Mouse (Mus musculus): ENCODE data around the gene Pgf.
"Not testable (repeated sequence)": the region's sequence is repeated elsewhere in the genome, so short reads cannot be mapped to it uniquely, and the experiment has no call there.

Pgf gene

DNA sequence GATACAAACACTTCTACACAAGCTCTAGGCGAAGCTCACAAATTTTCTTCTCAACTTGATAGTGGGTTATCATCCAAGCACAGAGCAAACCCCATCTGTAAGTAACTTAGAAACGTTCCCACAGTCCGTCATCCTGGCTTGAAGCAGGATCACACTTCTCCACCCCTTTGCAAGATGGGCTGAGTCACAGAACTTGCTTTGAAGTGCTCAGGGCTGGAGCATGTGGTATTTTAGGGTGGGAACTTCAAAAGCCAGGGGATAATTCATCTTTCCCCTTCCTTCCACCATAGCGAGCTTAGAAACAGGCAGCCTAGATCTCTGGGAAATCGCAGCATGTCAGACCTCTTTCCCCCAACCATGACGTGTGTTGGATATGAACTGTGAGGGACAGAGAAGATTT lies 21.3 kb downstream of the Pgf start:
- DNase-seq (ENCODE audit: low spot score), result no peak

DNA sequence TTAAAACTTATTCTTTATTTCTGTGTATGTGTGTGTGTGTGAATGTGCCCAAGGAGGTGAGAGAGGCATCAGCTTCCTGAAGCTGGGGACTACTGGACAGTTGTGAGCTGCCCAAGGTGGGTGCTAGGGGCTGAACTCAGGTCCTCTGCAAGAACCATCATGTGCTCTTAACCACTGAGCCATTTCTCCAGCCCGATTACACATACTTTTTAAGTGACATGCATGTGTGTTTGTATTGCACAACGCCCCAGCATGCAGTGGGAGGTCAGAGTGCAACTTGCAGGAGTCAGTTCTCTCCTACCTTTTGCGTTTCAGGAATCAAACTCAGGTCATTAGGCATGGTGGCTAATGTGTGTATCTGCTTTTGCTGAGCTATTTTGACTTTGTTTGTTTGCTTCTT lies 24.6 kb downstream of the Pgf start:
- no peak for DNase-seq (ENCODE audit: low spot score)

DNA sequence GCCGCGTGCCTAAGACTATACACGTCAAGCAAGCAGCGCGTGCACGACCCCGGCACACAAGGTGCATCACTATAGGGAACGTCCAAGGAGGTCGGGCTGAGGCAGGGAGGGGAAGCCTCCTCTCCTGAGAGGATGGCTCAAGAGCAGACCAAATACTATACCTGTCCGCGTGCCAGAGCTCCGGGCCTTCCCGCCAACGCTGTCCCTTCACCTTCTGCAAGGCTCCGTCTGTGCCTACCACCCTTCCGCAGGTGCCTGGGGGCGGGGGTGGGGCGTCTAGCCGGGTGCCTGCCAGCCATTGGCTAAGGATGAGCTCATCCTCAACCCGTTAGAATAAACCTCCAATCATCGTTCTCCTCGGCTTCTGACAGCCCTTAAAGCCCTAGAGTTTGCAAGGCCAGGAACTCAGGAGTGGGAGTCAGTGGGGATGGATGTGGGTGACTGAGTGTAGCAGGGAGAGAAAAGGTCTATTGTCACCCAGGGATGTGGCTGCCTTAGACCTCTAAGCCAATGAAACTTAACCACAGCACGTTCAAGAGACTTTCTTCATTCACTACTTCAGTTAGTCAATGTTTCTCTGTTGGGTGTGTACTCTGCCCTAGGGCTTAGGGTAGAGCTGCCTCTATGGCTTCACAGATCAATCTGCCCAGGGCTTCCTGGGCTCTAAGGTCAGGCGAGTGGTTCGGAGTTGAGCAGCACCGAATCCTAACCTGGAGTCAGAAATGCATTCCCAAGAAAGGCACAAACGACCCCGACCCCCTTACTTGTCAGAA lies 26.4 kb downstream of the Pgf start, which contains the start of gene Rps6kl1:
TSS of gene Rps6kl1 (minus strand) at position 263 of the 773 bp plus-strand sequence.
- DNase-seq (ENCODE audit: low spot score), result peak; percentile 67

DNA sequence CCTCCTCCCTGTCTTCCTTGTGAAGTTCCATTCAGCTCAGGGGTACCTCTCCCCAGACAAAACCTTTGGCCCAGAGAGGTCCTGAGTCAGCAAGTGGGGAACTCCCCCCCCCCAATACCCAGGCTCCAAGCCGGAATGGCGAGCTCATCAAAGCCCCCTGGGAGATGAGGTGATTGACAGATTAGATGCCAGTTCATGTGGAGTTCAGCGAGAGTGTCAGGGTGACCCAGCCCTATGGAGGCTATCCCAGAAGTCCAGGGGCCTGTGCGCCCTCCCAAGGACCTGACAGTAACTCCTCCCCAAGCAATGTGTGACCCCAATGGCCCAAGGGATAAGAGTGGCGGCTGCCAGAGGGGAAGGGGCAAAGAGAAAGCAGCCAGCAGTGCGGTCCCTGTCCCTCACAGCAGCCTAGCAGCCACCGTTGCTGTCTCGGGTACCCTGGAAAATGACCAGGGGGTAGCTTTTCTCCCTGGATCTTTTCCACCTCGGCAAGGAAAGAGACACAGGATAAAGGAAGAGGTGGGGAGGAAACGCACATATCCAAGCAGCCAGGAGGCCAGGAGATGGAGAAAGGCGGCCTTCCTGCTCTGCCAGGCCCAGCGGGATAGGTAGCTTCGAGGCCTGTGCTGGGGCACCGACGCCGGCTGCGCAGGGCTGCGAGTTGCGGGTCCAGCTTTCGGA lies 27.1 kb downstream of the Pgf start:
- peak; percentile 46 for DNase-seq (ENCODE audit: low spot score)

DNA sequence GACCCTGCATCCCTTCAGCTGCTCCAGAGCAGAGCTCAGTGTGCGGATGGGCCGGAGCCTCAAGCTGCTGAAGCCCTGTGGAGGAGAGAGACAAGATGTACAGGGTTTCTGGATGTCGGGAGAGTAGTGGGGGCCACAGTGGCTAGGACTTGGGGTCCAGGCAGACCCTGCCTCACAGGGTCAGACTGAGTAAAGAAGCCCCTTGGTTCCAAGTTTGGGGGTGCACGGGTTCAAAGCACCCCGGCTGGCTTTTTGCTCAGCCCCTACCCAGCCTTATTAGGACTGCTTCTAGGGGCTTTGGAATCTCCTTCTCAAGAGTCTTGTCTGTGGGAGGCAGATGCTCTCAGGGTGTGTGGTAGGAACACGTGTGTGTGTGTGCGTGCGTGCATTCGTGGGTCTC lies 30.7 kb downstream of the Pgf start:
- no peak for DNase-seq (ENCODE audit: low spot score)

DNA sequence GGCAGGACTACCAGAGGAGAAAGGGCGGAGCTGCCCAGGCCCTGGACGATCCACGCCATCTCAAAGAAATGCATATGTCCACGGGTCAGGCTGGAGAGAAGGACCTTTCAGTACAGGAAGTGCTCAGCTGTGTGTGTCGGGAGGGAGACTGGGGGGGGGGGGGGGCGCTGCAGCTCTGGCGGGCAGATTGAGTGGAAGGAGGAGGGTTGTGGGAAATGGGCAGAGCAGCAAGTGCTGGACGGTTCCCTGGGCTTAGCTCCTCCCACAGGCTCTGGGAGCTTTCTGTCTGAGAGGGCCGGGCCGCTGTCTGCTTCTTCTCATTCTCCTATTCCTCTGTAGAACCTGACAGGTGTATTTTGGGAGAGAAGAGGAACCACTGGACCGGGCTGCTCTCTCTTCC lies 31.2 kb downstream of the Pgf start:
- DNase-seq (ENCODE audit: low spot score), result peak; percentile 27

DNA sequence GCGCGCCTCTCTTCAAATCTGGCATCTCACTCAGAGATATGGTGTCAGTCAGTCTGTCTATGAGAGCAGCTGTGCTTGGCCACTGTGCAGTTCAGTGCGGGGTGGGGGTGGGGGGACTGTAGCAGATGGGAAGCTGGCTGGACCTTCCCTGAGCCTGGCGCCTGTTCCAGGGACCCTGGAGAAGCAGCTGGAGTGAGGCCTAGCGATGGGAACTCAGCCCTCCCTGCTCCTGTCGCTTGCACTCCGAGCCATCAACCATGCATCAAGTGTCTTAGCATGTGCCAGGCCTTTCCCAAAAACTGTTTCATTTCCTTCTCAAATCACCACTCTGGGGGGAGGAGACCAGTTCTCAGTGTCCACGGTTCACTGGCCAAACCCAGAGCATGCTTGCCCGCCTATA lies 32.0 kb downstream of the Pgf start:
- no peak for DNase-seq (ENCODE audit: low spot score)

DNA sequence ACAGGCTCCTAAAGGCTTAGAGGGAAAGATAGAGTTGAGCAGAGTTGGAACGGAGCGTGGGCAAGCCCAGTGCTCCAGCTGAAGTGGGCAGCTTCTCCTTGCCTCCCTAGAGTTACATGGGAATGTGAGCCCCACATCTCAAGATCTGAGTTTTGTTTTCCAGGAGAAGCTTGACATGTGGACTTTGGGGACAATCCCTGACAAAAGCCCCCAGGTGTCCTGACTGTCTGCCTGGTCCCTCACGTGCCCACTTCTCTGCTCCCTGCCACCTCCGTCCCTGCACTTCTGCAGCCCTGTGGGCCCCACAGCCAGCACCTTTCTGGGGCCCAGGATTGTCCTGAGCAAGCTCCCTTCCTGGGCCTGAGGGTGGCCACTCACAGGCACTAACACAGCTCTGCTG lies 32.8 kb downstream of the Pgf start:
- no peak for DNase-seq (ENCODE audit: low spot score)

DNA sequence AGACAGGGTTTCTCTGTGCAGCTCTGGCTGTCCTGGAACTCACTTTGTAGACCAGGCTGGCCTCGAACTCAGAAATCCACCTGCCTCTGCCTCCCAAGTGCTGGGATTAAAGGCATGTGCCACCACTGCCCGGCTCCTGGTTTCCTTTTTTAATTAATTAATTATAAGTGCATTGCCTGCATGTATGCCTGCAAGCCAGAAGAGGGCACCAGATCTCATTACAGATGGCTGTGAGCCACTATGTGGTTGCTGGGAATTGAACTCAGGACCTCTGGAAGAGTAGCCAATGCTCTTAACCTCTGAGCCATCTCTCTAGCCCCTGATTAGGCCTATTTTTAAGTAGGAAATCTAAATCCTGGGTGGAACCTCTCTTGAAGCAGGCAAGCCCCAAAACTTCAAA lies 33.3 kb downstream of the Pgf start:
- DNase-seq (ENCODE audit: low spot score), result not testable (repeated sequence)

DNA sequence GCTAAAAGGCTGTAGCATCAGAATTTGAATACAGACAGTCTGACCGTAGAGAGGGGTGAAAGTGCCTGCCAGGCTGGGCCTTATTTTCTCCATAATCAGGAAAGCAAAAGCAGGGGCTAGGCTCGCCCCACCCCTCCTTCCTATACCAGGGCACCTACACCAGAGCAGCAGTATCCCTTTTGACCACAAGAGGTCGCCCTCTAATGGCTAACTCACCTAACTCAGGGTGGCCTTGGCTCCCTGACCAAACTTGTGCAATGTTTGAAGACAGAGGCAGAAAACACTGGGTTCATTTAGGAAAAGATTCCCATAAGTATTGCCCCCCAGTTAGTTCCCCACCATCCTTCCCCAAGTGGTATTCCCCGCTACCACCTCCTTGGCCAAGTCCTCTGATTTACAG lies 34.8 kb downstream of the Pgf start:
- peak; percentile 94 for DNase-seq (ENCODE audit: low spot score)

DNA sequence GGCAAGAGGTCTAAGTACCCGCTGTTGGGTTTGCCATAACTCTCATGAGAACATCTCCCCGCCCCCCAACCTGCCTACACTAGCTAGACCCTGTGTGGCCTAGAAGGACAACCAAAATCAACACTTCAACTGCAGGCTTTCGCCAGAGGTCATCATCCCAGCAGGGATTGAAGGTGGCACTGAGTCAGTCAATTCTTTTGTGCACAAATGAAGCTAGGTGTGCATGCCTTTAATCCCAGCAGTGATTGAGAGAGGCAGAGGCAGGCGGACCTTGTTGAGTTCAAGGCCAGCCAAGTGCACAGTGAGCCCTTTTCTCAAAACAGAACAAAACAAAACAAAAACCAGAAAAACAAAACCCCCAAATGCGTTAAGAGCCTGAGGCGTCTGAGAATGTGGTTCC lies 36.5 kb downstream of the Pgf start:
- no peak for DNase-seq (ENCODE audit: low spot score)

DNA sequence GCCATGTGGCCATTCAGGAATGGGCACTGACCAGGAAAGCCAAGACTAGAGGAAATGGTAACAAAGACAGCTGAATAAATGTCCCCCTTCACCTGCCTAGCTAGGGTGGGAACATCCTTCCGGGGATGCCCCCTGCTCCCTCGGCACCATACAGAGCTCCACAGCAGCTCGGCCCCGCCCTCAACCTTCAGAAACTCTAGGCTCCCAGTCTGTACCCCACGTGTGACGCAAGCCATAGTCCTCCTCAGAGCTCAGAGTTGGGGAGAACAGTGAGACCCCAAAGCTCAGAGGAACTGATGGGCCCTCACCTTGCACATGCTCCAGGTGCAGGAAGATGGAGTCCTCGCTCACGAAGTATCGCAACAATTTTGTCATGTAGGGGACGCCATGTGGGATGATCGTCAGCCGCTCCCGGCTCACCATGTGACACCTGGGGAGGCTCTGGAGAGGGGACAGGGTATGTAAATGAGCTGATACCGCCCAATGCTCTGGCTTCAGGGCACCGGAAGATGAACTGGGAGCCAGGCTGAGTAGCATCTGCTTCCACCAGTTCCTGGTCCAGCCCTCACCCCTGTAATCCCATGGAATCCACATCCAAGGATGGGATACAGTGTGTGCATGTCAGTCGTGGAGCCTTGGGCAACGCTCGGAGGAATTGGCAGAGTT lies 37.4 kb downstream of the Pgf start:
- no peak for DNase-seq (ENCODE audit: low spot score)

DNA sequence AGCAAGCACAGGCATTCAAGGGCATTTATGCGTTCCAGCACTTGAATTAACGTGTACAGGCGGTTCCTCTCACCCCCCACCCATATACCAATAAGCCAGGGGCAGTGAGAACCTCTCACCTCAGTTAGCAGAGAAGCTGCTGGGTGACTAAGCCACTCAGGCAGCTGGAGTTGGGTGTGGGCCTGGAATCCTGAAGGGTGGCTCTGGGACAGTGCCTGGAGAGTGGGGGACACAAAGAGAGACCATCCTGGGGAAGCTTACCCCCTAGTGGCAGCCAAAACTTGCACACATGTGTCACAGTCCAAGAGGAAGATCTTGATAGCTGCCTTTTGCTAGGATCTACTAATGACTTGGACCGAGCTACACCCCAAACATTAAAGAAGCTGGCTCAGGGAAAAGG lies 41.0 kb downstream of the Pgf start:
- DNase-seq (ENCODE audit: low spot score), result no peak

DNA sequence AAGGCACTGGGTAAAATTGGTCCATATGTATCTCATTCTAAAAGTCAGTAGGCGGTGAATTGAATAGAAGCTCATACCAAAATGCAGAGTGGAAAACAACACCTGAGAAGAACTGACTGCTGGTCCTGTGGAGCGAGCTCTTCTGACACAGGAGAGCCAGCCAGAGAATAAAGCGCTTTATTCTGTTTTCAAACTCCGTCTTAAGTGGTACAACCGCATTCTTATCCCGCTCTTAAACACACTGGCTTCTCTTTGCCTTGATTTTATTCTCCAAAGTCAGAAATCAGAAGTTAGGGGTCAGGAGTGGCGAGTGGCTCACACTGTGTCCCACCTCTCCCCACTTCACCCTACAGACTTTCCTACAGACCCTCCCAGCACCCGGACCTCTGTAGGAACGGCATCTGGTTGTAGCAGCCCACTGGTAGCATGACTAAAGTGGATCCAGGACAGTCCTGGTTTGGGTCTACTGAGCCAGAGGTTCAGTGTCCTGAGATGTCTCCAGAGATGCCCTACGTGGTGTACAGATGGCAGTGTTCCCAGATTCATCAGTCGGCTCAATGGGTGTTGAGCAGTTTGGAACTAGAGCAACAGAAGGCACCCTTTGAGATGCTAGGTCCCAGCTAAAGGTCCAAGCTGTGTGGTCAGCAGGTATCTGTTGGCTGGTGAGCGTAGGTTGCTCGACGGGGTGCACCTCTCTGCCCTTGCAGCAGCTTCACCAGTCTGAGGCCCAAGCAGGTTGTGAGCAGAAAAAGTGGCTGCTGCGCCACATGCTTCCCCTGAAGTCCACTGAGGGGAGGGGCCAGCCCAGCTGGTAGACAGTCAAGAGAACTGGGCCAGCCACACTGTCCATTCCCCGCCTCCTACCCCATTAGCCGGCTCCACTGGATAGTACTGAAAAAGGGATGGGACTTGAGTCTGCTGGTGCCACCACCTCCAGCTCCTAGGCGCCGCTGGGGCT lies 41.8 kb downstream of the Pgf start:
- DNase-seq (ENCODE audit: low spot score), result peak; percentile 36

DNA sequence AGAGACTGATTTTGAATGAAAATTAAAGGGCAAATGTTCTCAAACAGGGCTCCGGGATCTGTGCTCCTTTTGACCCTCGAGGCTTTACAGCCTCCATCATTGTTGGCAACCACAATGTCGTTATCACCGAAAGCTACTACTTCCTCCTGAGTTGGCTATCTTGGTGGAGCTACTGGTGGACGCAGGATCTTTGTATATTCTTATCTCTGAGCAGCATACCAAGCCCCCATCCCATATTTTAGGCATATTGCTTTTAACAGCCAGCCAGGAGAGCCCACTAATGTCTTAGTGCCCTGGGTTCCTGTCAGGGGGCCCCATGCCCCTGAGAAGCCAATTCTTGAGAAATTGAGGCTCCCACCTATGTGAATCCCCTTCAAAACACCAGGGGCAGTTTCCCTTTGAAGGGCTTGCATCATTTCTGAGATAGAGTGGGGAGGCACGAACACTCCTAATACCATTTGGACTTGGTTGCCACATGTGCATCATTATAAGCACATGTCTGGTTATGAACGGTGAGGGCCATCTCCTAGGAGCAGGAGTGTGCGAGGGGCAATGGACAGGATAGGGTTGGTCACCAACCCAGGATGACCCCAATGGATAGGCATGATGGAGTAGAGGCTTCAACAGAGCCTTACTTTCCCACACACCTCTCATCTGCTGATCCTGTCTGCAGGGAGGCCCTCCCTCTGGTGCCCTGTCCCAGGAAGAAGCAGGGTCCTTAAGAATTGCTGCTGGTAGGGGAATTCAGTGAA lies 43.4 kb downstream of the Pgf start:
- no peak for DNase-seq (ENCODE audit: low spot score)

DNA sequence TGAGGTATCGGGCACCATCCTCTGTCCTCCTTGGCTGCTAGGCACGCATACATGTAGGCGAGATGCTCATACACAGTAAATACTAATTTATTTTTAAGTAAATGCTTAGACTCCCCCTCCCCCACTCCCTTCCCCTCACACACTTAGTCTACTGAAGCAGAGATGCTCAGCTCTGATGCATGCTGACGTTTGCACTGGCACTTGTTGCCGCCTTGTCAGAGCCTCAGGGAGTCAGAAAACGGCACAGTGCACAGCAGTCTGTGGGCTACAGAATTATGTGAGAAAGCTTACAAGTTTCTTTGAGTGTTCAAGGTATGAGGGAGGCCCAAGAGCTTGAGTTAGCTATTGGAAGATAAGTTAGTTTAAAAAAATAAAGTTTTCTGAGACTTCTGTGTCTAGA lies 46.2 kb downstream of the Pgf start:
- DNase-seq (ENCODE audit: low spot score), result no peak

DNA sequence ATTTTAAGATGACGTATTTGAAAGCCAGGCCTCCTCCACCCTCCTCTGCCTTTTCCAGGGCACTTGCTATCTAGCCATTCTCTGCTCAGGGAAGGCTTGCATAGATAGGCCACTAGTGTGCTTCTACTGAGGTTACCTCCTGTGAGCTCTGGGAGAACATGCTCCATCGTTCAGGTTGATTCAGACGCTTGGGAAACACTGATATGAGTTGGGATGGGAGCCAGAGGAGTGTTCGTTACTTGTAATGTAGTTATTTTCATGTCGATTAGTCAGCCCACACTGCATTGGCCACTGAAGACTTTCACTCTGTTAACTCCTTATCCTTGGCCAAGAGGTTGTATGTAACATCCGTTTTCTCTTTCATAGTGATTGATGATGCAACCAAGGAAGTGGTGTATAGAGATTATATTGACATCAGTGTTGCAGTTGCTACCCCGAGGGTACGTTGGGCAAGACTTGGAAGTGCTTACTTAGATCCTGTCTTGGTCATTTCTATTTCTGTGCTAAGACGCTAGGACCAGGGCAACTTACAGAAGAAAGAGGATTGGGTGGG lies 48.1 kb downstream of the Pgf start:
- DNase-seq (ENCODE audit: low spot score), result no peak

DNA sequence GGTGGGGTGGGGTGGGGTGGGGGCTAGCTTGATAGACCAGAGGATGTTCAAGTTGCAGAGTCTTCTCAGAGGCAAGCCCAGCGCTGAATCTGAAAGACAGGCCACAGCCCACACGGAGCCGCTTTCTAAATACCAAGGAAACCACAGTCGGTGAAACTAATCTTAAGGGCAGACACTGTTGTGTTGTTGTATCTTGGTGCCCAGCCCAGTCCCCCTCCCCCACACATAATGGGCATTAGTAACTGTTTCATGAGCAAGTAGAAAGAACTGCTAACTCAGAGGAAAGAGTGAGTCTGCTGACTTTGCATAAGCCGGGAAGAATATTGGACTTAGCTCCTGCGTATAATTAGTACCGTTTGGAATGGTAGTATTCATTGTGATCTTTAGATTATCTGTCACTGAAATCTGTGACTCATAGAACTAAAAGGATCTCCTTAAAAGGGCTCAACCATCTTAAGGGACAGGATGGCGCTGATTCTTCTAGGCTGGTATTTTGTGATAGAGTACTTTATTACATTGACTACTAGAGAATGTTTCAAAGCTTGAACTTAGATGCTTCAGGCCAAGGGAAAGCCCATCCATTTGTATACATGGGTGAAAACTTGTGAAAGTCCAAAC lies 50.5 kb downstream of the Pgf start:
- no peak for DNase-seq (ENCODE audit: low spot score)

DNA sequence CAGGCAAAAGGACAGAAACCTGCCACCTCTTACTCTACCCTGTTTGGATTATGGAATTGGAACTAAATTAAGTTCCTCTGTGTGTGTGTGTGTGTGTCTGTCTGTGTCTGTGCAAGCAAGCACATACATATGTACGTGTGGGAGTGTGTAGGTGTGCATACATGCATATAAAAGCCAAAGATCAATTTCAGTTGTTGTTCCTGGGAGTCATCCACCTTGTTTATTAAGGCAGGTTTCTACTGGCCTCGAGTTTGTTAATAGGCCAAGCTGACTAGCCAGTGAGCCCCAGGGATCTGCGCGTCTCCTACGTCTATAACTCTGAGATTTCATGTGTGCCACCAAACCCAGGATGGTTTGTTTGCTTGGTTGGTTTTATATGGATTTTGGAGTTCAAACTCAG lies 52.8 kb downstream of the Pgf start:
- no peak for DNase-seq (ENCODE audit: low spot score)

DNA sequence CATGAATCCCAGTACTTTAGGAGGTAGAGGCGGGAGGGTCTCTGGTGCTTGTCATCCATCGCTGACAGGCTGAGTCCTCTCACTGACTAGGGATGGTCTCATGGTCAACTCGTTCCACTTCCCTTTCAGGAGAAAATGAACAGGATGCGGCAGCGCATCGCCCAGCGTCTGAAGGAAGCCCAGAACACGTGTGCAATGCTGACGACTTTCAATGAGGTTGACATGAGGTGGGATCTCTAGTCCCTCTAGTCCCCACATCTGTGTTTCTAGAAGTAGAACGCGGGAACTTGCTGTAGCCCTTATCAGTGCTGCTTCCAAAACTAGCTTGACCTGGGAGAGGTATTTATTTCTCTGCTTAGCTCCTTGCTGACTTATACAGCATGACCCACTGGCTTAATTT lies 53.9 kb downstream of the Pgf start:
- no peak for DNase-seq (ENCODE audit: low spot score)

DNA sequence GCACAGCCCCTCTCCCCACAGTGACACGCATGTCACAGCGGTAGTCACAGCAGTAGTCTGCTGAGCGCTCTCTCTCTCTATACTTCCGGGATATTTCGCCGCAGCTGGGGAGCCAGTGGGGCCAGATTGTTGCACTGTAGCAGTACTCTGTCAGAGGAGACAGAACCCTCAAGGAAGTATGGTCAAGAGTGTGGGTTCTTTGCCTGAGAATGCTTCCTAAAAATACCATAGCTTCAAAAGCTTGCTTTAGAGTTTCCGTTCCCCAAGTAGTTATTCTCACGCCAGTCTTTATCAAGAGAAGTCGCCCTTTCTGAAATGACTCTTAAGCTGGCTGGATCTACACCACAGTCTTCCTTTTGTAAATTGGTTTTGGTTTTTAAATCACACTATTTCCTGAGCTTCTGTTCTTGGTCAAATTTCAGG lies 54.5 kb downstream of the Pgf start:
- no peak for DNase-seq (ENCODE audit: low spot score)

Measured in retina, embryonic 14.5 days (tissue).